Mouse (Mus musculus) spleen, adult 2 months (tissue): ENCODE results near the gene Capn12.

ENCODE experiments used
- CTCF ChIP-seq: fragments of 200-500 bp; IDR thresholded peaks from 2 replicates; pipeline ENCODE4 v1.5.1; 2011; ENCODE audit warnings: mild to moderate bottlenecking, inconsistent platforms; ENCODE audit not compliant: insufficient read depth, insufficient read length, insufficient replicate concordance; ENCODE audit errors: extremely low read depth
- POLR2A ChIP-seq: fragments of 200-500 bp; IDR thresholded peaks from 2 replicates; pipeline ENCODE4 v1.6.1; 2011; ENCODE audit warnings: low read depth, low read length, inconsistent platforms

DNA sequence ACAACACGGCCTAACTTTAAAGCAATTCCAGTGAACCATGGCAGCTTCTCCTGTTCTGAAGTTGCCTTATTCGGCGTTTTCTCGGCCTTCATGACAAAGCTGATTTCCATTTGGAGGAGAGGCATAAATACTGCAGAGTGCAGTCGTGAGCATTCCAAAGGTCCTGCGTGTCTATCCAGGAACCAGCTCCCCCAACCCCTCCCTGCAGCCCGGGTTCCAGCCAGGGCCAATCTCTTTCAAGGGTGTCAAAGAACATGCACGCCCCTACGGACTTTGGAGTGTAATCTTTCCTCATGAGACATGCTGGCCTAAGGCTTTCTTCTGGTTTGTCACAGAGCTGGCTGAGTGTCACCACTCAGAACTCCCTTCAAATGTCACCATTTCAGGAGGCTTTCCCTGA lies 44.1 kb downstream of the Capn12 start:
- TF ChIP-seq CTCF (no peak), POLR2A (no peak)
